Mouse (Mus musculus) layer of hippocampus, postnatal 25 days (tissue): ENCODE results near the gene Atp6v1e1. TPM values are rescaled to one million over a fixed set of nuclear protein-coding genes. Genes with fewer than 3 reads are reported as not detected.
"Not testable (repeated sequence)": the region's sequence is repeated elsewhere in the genome, so short reads cannot be mapped to it uniquely, and the experiment has no call there.

ENCODE experiments used
- DNase-seq, 2 experiments: peaks; one replicate each; pipeline ENCODE4 v3.0.0; 2022; ENCODE audit warnings: mixed read lengths in 2 of 2, low spot score in 1 of 2; ENCODE audit errors: extremely low spot score in 1 of 2
- total RNA-seq, 2 experiments: library from RNA; stranded (reverse); gene quantifications; 2 replicates each; pipeline ENCODE4 v1.2.3; 2021

Atp6v1e1 gene
- total RNA-seq, 2 experiments from 2014 or later = 475 to 529 TPM

GRCm38 (mm10) chr6:120820941-120821340 lies 1.7 kb downstream of the Atp6v1e1 start:
- no peak for DNase-seq

- no peak for DNase-seq
These were observed 2.4 kb downstream of the Atp6v1e1 start for GRCm38 (mm10) chr6:120820144-120820543.

GRCm38 (mm10) chr6:120819294-120819693 lies 3.3 kb downstream of the Atp6v1e1 start:
- no peak for DNase-seq

- not testable (repeated sequence) for DNase-seq
These were observed 10.6 kb downstream of the Atp6v1e1 start for GRCm38 (mm10) chr6:120811999-120812398.

- DNase-seq = no peak
These were observed 14.9 kb downstream of the Atp6v1e1 start for GRCm38 (mm10) chr6:120807738-120808081.

- no peak for DNase-seq
These were observed 15.4 kb downstream of the Atp6v1e1 start for GRCm38 (mm10) chr6:120806999-120807737.

- no peak for DNase-seq
These were observed 23.0 kb downstream of the Atp6v1e1 start for GRCm38 (mm10) chr6:120799581-120800041.

- DNase-seq = no peak
These were observed 23.7 kb downstream of the Atp6v1e1 start for GRCm38 (mm10) chr6:120798905-120799304.

- DNase-seq = no peak
These were observed 24.6 kb downstream of the Atp6v1e1 start for GRCm38 (mm10) chr6:120798019-120798418.

GRCm38 (mm10) chr6:120796111-120796510 lies 26.5 kb downstream of the Atp6v1e1 start:
- DNase-seq = no peak

- DNase-seq = no peak
These were observed 27.0 kb downstream of the Atp6v1e1 start for GRCm38 (mm10) chr6:120795422-120796086.

- DNase-seq = peak in 1 of 2 experiments; percentile 16
These were observed 29.6 kb downstream of the Atp6v1e1 start for GRCm38 (mm10) chr6:120792947-120793346.

- no peak for DNase-seq
These were observed 31.9 kb downstream of the Atp6v1e1 start for GRCm38 (mm10) chr6:120790717-120791116.

- no peak for DNase-seq
These were observed 32.4 kb downstream of the Atp6v1e1 start for GRCm38 (mm10) chr6:120790153-120790552.

- DNase-seq = no peak
These were observed 33.7 kb downstream of the Atp6v1e1 start for GRCm38 (mm10) chr6:120788904-120789303.

GRCm38 (mm10) chr6:120788068-120788607 lies 34.5 kb downstream of the Atp6v1e1 start:
- DNase-seq = no peak

- no peak for DNase-seq
These were observed 38.2 kb downstream of the Atp6v1e1 start for GRCm38 (mm10) chr6:120784351-120784750.

GRCm38 (mm10) chr6:120782948-120783347 lies 39.6 kb downstream of the Atp6v1e1 start:
- no peak for DNase-seq

- no peak for DNase-seq
These were observed 44.4 kb downstream of the Atp6v1e1 start for GRCm38 (mm10) chr6:120778226-120778625.

- no peak for DNase-seq
These were observed 45.1 kb downstream of the Atp6v1e1 start for GRCm38 (mm10) chr6:120777533-120777932.

- no peak for DNase-seq
These were observed 46.3 kb downstream of the Atp6v1e1 start for GRCm38 (mm10) chr6:120776286-120776685.

GRCm38 (mm10) chr6:120773763-120774162 lies 48.8 kb downstream of the Atp6v1e1 start:
- no peak for DNase-seq
